Mouse (Mus musculus): ENCODE measurements around the gene Prpf4.

The Prpf4 gene

GRCm38 (mm10) chr4:62408601-62409282 is at the start of gene Prpf4, which contains the start of gene Cdc26:
Prpf4 (plus strand) TSS chr4:62408797.
Cdc26 (minus strand) TSS chr4:62408642.
- peak; percentile 99 for DNase-seq

DNA sequence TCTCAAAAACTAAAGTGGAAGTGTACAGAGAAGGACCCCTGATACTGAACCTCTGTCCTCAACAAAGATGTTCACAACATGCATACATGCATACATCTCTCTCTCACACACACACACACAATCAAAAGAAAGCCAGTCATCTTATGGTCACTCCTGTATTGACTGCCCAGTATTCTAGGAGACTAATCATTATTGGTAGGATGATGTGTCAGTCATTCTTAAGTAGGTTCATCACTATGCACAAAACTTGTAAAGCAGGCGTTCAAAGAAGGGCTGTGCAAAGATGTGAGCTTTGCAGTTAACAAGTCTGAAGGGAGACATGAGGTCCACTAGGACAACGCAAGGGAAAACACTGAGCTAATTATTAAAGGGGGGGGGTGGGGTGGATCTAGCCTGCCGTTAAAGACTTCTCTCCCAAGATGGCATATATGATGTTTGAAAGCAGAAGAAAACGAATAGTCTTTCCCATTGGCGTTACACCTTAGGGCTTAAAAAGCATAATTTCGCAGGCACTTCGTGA is 49.3 kb upstream of the Prpf4 start:
- DNase-seq: no peak

DNA sequence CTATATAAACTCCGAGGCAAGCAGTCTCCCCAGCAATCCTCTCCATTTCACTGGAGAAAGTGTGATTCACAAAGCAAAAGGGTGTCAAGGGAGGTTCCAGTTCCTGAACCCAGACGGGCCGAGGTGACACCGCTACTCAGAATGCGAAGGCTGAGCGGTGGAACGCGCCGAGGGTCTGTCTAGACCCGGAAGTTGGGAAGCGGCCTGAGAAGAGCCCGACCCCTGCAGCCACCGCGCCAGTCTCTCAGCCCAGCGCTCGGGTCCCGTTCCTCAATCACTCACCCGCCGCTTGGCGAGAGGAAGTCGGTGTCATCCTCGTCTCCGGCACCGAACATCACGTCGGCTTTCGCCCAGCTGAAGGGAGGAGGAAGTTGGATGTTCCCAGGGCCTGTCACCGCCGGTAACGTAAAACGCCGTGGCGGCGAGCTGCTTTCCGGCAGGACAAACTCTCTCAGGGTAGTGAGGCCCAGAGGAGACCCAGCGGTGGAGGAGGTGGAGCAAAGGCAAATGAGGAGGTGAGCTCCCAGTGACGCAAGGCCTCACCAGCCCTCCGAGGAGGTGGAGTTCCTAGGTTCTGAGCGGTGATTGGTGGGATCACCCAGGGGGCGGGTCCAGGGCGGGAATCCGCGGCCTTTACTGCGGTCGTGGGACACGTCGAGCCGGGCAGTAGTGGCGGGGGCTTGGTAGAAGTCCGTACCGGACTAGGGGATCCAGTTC is 48.4 kb upstream of the Prpf4 start, which contains the start of the genes Fkbp15 and Slc31a1:
Gene Fkbp15, minus strand, starts transcription at position 461 of the 717 bp plus-strand sequence.
Gene Slc31a1, plus strand, starts transcription at position 640 of the 717 bp plus-strand sequence.
- peak; percentile 98 for DNase-seq

GRCm38 (mm10) chr4:62360805-62361455 is 47.7 kb upstream of the Prpf4 start:
- no peak for DNase-seq

DNA sequence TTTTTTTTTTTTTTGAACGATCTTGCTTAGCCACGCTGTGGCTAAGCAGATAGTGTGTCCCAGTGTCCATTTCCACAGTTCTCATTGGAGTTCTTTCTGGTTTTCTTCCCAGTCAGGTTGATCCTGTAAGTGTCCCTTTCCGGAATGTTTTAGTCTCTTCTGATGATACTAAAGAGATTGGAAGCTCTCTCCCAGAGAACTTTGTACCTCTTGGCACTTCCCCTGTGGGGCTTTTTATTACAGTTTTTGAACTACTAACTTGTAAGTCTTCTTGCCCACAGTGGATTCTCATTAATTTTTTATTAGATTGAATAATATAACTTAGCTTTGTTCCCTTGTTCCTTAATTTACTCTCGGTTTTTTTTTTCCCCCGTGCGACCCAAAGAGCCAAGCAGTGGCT is 47.0 kb upstream of the Prpf4 start:
- DNase-seq: no peak

DNA sequence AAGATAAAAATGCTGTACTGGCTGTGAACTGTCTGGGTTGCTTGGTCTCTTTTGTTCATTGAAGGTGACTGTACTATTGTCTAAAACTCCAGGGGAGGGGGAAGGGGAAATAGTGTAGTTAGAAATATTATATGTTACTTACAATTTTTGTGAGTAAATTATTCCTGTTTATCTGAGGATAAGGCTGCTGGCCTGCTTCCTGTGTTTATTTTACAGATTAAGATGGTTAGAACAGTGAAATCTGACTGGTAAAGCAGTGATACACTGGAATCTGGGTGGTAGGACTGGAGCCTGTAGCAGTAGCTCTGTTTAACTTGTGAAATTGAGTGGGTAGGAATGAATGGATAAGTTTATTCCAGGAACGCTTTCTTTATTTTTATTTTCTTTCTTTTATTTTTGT is 46.6 kb upstream of the Prpf4 start:
- DNase-seq: no peak

DNA sequence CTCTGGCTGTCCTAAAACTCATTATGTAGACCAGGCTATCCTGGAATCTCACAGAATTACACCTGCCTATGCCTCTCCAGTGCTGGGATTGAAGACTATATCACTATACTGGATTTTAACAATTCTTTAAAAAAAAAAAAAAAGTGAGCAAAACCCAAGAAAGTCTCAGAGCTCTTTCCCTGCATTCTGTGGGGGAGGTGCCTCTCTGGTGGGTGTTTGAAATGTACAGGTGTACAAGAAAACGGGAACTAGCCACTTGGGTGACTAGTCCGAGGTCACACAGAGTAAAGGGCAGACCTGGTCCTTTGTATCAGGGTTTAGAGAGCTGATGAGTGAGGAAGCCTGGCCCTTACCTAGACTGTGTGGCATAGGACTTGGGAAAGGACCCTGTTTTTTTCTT is 46.2 kb upstream of the Prpf4 start:
- no peak for DNase-seq

GRCm38 (mm10) chr4:62364299-62364698 is 44.3 kb upstream of the Prpf4 start:
- no peak for DNase-seq

- no peak for DNase-seq
Observed at GRCm38 (mm10) chr4:62366291-62366690, 42.3 kb upstream of the Prpf4 start.

GRCm38 (mm10) chr4:62367586-62367985 is 41.0 kb upstream of the Prpf4 start:
- no peak for DNase-seq

DNA sequence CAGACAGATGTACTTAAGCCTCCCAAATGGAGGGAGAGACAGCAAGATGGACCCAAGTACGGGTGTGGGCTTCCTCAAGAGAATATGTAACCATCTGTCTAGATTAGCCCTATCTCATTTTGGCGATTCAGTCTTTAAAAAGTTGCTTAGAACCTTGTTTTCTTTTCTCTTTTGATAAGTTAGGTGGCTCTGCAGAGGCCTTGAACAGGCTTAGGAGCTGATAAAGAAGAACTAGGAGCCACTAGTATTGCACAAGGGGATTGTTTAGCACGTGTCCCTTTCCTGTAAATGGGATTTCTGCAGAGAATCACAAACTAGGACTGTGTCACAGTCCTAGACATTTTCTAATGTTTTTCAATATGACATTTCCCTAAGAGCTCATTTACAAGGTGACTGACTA is 39.5 kb upstream of the Prpf4 start:
- DNase-seq: no peak

DNA sequence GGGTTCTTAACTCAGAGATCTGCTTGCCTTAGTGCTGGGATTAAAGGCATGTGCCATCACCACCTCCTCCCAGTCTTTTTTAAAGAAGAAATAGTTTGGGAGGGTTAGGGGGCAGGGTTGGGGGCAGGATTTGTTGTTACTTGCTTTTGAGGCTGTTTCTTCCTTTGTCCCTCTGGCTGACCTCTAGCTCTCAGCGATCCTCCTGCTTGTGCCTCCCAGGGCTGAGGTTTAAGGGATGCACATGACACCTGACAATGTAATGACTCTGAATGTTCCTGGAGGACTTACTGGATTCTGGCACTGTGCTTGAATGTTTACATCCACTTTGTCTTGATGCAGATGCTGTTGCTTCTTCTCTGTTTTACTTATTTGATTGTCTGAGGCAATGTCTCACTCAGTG is 36.2 kb upstream of the Prpf4 start:
- DNase-seq: no peak

- DNase-seq: no peak
Observed at GRCm38 (mm10) chr4:62372818-62373520, 35.6 kb upstream of the Prpf4 start.

DNA sequence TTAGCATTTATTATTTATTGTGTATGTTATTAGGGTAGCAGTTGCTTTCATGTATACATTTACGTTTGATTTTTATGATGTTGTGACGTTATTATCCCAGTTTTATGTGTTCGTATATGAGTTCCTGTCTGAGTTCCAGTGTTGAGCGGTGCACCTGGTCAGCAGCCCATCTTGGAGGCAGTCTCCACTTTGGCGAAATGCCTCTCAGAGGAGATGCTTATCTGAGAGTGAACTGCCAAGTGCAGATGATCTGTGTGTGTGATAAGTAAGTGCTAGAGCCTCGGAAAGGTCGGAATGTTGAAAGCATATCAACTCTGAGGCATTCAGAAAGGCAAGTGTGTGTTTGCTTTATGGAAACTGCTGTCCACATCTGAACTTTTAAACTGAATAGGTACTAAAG is 34.9 kb upstream of the Prpf4 start:
- DNase-seq: no peak

DNA sequence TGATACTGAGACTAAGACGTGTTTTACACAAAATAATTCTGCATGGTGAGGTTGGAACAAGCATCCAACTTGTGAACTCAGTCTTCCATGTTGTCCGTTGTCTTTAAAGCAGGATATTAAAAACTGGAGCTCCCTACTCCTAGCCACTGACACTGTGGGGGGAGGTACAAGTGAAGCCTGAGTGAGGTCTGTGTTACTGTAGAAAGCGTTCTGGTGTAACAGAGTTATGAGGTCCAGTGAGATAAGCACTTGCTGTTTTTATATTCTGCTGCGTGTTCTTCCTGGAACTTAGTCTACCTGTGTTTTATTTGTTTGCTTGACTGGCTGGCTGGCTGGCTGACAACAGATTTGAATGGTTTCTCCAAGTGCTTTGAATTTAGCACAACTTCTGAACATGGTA is 34.3 kb upstream of the Prpf4 start:
- DNase-seq: no peak

- DNase-seq: no peak
Observed at GRCm38 (mm10) chr4:62376123-62376522, 32.5 kb upstream of the Prpf4 start.

GRCm38 (mm10) chr4:62379724-62380381 is 28.7 kb upstream of the Prpf4 start:
- DNase-seq: no peak

DNA sequence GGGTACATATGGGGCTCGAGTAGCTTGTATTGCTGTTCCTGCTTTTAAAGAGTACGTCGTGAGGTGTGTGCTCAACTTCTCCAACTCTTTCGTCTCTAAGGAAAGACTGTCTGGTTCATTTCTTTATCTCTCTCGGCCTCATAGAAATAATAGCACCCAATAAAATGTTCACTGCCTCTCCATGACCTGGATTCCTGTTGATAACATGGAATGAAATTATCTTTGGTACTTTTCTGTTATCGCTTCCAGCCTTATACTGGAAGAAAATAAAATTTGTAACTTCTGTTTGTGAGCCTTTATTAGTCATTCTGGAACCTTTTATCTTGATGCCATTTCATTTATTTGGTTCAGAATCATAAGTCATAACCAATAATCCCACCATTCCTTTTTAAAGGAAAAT is 25.4 kb upstream of the Prpf4 start:
- no peak for DNase-seq

- no peak for DNase-seq
Observed at GRCm38 (mm10) chr4:62383752-62384151, 24.8 kb upstream of the Prpf4 start.

- no peak for DNase-seq
Observed at GRCm38 (mm10) chr4:62384159-62384558, 24.4 kb upstream of the Prpf4 start.

DNA sequence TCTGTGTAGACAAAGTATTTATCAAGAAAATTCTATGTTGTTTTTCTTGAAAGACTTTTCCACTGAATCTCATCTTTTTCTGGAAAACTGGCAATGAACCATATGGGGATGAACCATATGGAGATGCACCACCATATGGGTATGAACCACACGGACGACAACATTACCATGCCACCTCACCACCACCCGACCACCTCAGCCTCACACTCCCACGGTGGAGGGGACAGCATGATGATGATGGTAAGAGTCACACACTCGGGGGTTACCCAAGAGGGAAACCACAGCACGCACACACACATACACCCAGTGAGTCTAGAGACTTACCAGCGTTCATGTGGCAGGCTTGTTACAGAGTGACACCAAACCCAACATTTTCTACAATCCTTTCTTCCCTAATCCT is 23.2 kb upstream of the Prpf4 start:
- DNase-seq: peak; percentile 31
